Mouse (Mus musculus) ES-Bruce4 (cell line): ENCODE measurements at regions not wholly inside any gene's neighbourhood (a gene's known extent, or its start where the extent isn't known, plus 50 kb on each side); places are given as distances from the start of the nearest gene placed in this dataset.

Experiments
- CTCF ChIP-seq: IDR thresholded peaks from one replicate; pipeline ENCODE4 v1.8.1; 2011; ENCODE audit warnings: low read depth, low read length
- EP300 ChIP-seq: IDR thresholded peaks from 2 replicates; pipeline ENCODE4 v1.6.1; 2011; ENCODE audit warnings: low read depth, low read length; ENCODE audit not compliant: insufficient read depth
- POLR2A ChIP-seq: IDR thresholded peaks from one replicate; pipeline ENCODE4 v1.8.1; 2011; ENCODE audit warnings: low read length; ENCODE audit not compliant: insufficient read depth

DNA sequence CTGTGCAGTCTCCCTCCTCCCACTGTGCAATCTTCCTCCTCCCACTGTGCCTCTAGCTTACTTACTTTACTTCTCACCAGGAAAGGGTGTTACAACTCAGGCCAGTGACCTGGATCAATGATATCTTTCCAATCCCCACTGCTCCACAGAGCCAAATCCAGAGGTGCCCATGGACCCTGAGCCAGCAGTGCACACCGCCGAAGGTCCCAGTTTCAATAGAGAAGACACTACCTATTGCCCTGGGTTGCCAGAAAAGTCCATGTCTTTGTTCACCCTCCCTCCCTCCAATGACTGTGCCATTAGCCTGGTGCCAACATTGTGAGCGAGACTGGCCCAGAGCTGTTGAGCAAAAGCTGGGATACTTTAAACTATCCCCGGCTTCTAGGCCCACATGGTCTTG, 53.8 kb upstream of the Iqsec3 start:
- TF ChIP-seq EP300 (no peak), CTCF (no peak), POLR2A (no peak)
